Mouse (Mus musculus): ENCODE results near the gene Il17rb. TPM values are rescaled to one million over a fixed set of nuclear protein-coding genes. Genes with fewer than 3 reads are reported as not detected.

The Il17rb gene
- total RNA-seq, 2 experiments from 2014 or later, result 3.9 to 8.0 TPM

- no peak for ATAC-seq (replicated peaks; ENCODE audit: poor library complexity)
Measured at GRCm38 (mm10) chr14:29971446-29971845, 37.2 kb downstream of the Il17rb start.

GRCm38 (mm10) chr14:29968075-29968821, 40.4 kb downstream of the Il17rb start, which contains the start of gene Selenok:
Selenok (plus strand) TSS chr14:29968308.
- peak; percentile 98 for ATAC-seq (replicated peaks; ENCODE audit: poor library complexity)

- ATAC-seq (replicated peaks; ENCODE audit: poor library complexity), result no peak
Measured at GRCm38 (mm10) chr14:29967611-29968010, 41.1 kb downstream of the Il17rb start.

GRCm38 (mm10) chr14:29957393-29957792, 51.3 kb downstream of the Il17rb start:
- no peak for ATAC-seq (replicated peaks; ENCODE audit: poor library complexity)

- peak; percentile 99 for ATAC-seq (replicated peaks; ENCODE audit: poor library complexity)
Measured at GRCm38 (mm10) chr14:29950805-29951204, 57.9 kb downstream of the Il17rb start.

GRCm38 (mm10) chr14:29946761-29947309, 61.9 kb downstream of the Il17rb start:
- no peak for ATAC-seq (replicated peaks; ENCODE audit: poor library complexity)

Other genes with a start within 250 kb of the Il17rb start
- 80.1 and 88.6 TPM in 2 replicates for gene Selenok, start 40.6 kb downstream of the Il17rb start, total RNA-seq (2015)
- 217 and 228 TPM in 2 replicates for gene Selenok, start 40.6 kb downstream of the Il17rb start, total RNA-seq (2017)
- 16.3 and 20.1 TPM in 2 replicates for gene Actr8, start 30.6 kb downstream of the Il17rb start, total RNA-seq (2015)
- 27.9 and 29.7 TPM in 2 replicates for gene Actr8, start 30.6 kb downstream of the Il17rb start, total RNA-seq (2017)
- 84.2 and 84.7 TPM in 2 replicates for gene Chdh, start 127 bp upstream of the Il17rb start, total RNA-seq (2015)
- gene Chdh, start 127 bp upstream of the Il17rb start, total RNA-seq (2017), result 81.5 and 84.5 TPM in 2 replicates

Measured in megakaryocyte progenitor cell, adult 5-6 weeks (primary cell).